8 mouse cellular contexts compared by ENCODE assay signal in genomic region chr14:54843461-54843860, GRCm38 (mm10). TPM values are rescaled to one million over a fixed set of nuclear protein-coding genes. Genes with fewer than 3 reads are reported as not detected.
A peak's percentile ranks its signal among the peaks of the same experiment; 100 is the strongest.
DNase-seq lines count a peak whose midpoint lies in the region; ATAC-seq and TF ChIP-seq lines count a peak whose summit lies in the region.

No protein-coding gene starts in this region.

- WGBS in lung, postnatal 0 days, result under 1% methylated on average over 4 of the region's 4 CpGs

- no peaks in the 10 kb centered on the region for H3K4me1 ChIP-seq in lung, postnatal 0 days (ENCODE audit: insufficient read depth, low read depth, low read length)

- no peak for ATAC-seq in lung, postnatal 0 days
- peak; percentile 27; the same call in 1 of the 2 replicates for ATAC-seq in megakaryocyte, adult 5-6 weeks (ENCODE audit: poor library complexity, severe bottlenecking)

- no peaks in the 10 kb centered on the region for H3K36me3 ChIP-seq in lung, postnatal 0 days (ENCODE audit: insufficient read depth, low read length)

- TF ChIP-seq CTCF in gastrocnemius, adult 2 months (IDR thresholded peaks at IDR 0.05), result peak; percentile 63
- peak; percentile 59 for TF ChIP-seq CTCF in lung, postnatal 0 days (IDR thresholded peaks at IDR 0.05)
- TF ChIP-seq CTCF in brain, embryonic 14.5 days (IDR thresholded peaks at IDR 0.05; ENCODE audit: borderline replicate concordance, extremely low read depth, insufficient read depth, insufficient read length), result no peak

- TF ChIP-seq EP300 in lung, postnatal 0 days (IDR thresholded peaks at IDR 0.05), result no peak

- no peaks in the 10 kb centered on the region for H3K9me3 ChIP-seq in lung, postnatal 0 days (ENCODE audit: low read length)

- peak; percentile 28 for DNase-seq in gastrocnemius, adult 2 months
- DNase-seq in gastrocnemius, postnatal 14 days, result no peak
- peak; percentile 82 for DNase-seq in lung, postnatal 0 days (ENCODE audit: low spot score)
- no peak for DNase-seq in lung, postnatal 4 days
- peak; percentile 81 for DNase-seq in brain, embryonic 14.5 days (ENCODE audit: low read depth)
- no peak for DNase-seq in right cerebral cortex, postnatal 4 days
- DNase-seq in T-cell, adult 2 months (ENCODE audit: low spot score), result no peak

- H3K27me3 ChIP-seq in lung, postnatal 0 days (replicated peaks; ENCODE audit: insufficient read depth, low read length), result no peaks in the 10 kb centered on the region

- H3K4me2 ChIP-seq in lung, postnatal 0 days (replicated peaks; ENCODE audit: low read depth, low read length), result no peak overlapping the region

- H3K4me3 ChIP-seq in gastrocnemius, adult 2 months, result peak overlapping the region; percentile 65
- H3K4me3 ChIP-seq in lung, postnatal 0 days (ENCODE audit: low read depth, low read length), result no peak overlapping the region

- TF ChIP-seq POLR2A in brain, embryonic 14.5 days (IDR thresholded peaks at IDR 0.05; ENCODE audit: borderline replicate concordance, extremely low read depth, insufficient read depth, insufficient read length, poor library complexity, severe bottlenecking), result no peak

- peak overlapping the region; percentile 78 for H3K27ac ChIP-seq in gastrocnemius, adult 2 months
- no peak overlapping the region for H3K27ac ChIP-seq in lung, postnatal 0 days (ENCODE audit: low read length)

- intact Hi-C loops in gastrocnemius, adult 2 months (cut with DNase I), result loop anchor here (2.0 to 5.0 kb wide), 2 partner anchors 171 to 234 kb away; partner anchors contain the start of gene Ngdn
- intact Hi-C loops in gastrocnemius, postnatal 14 days (cut with DNase I; ENCODE audit: low total_unique reads), result loop anchor here (10.0 kb wide), 1 partner anchor 91 kb away; the partner anchor contains the start of genes Cmtm5 and Il25

- H3K9ac ChIP-seq in lung, postnatal 0 days (replicated peaks; ENCODE audit: low read depth), result no peak overlapping the region

RNA-seq across cellular contexts. Expression of gene Homez, which starts 27.3 kb away (rescaled TPM):
- 1 to 10 TPM; 3.0 to 5.2 TPM for total RNA-seq in gastrocnemius, adult 2 months (2021)
- total RNA-seq in gastrocnemius, postnatal 14 days (2021), result 1 to 10 TPM; 6.1 to 8.1 TPM
- 6.2 and 7.5 TPM in 2 replicates for polyA plus RNA-seq in lung, postnatal 0 days (2015; fragmentation: Nextera tagmentation; extraction: Ambion mirVana)
- polyA plus RNA-seq in brain, embryonic 14.5 days (2012; rRNA removed), result 7.4 and 11.4 TPM in 2 replicates
- 6.3 and 6.8 TPM in 2 replicates for total RNA-seq in megakaryocyte, adult 5-6 weeks (2015)
- total RNA-seq in megakaryocyte, adult 5-6 weeks (2017), result 4.6 and 13.3 TPM in 2 replicates

RNA-seq across cellular contexts. Expression of gene Rnf212b, which starts 29.5 kb away (rescaled TPM):
- 1 to 10 TPM; 1.0 to 5.0 TPM for total RNA-seq in gastrocnemius, adult 2 months (2021)
- under 1 TPM in 1 of 2 experiments, not detected in 1; 0.29 TPM for total RNA-seq in gastrocnemius, postnatal 14 days (2021)
- not detected in 2 replicates for polyA plus RNA-seq in lung, postnatal 0 days (2015; fragmentation: Nextera tagmentation; extraction: Ambion mirVana)
- 0.06 TPM in 1 of 2 replicates, not detected in the other for polyA plus RNA-seq in brain, embryonic 14.5 days (2012; rRNA removed)
- total RNA-seq in megakaryocyte, adult 5-6 weeks (2015), result not detected in 2 replicates
- not detected in 2 replicates for total RNA-seq in megakaryocyte, adult 5-6 weeks (2017)

RNA-seq across cellular contexts. Expression of gene Ppp1r3e, which starts 33.9 kb away (rescaled TPM):
- total RNA-seq in gastrocnemius, adult 2 months (2021), result 1 to 10 TPM; 2.6 to 3.5 TPM
- total RNA-seq in gastrocnemius, postnatal 14 days (2021), result 1 to 10 TPM; 2.8 to 6.8 TPM
- polyA plus RNA-seq in lung, postnatal 0 days (2015; fragmentation: Nextera tagmentation; extraction: Ambion mirVana), result 2.5 and 2.7 TPM in 2 replicates
- 13.7 and 21.9 TPM in 2 replicates for polyA plus RNA-seq in brain, embryonic 14.5 days (2012; rRNA removed)
- total RNA-seq in megakaryocyte, adult 5-6 weeks (2015), result 9.8 and 11.9 TPM in 2 replicates
- 0.22 and 1.8 TPM in 2 replicates for total RNA-seq in megakaryocyte, adult 5-6 weeks (2017)

RNA-seq across cellular contexts. Expression of gene Bcl2l2, which starts 39.7 kb away (rescaled TPM):
- total RNA-seq in gastrocnemius, adult 2 months (2021), result 10 to 100 TPM; 23.1 to 26.8 TPM
- total RNA-seq in gastrocnemius, postnatal 14 days (2021), result 10 to 100 TPM; 19.9 to 21.0 TPM
- 5.4 and 6.1 TPM in 2 replicates for polyA plus RNA-seq in lung, postnatal 0 days (2015; fragmentation: Nextera tagmentation; extraction: Ambion mirVana)
- polyA plus RNA-seq in brain, embryonic 14.5 days (2012; rRNA removed), result 39.5 and 47.2 TPM in 2 replicates
- 2.1 and 3.0 TPM in 2 replicates for total RNA-seq in megakaryocyte, adult 5-6 weeks (2015)
- 4.4 and 6.2 TPM in 2 replicates for total RNA-seq in megakaryocyte, adult 5-6 weeks (2017)

RNA-seq across cellular contexts. Expression of gene Gm20521, which starts 39.8 kb away (rescaled TPM):
- total RNA-seq in gastrocnemius, adult 2 months (2021), result 1 to 10 TPM in 1 of 2 experiments, under 1 TPM in 1; 0.56 to 4.4 TPM
- 1 to 10 TPM; 3.1 to 3.6 TPM for total RNA-seq in gastrocnemius, postnatal 14 days (2021)
- 0.31 and 0.98 TPM in 2 replicates for polyA plus RNA-seq in lung, postnatal 0 days (2015; fragmentation: Nextera tagmentation; extraction: Ambion mirVana)
- polyA plus RNA-seq in brain, embryonic 14.5 days (2012; rRNA removed), result 0.12 and 1.3 TPM in 2 replicates
- total RNA-seq in megakaryocyte, adult 5-6 weeks (2015), result not detected in 2 replicates
- not detected in 2 replicates for total RNA-seq in megakaryocyte, adult 5-6 weeks (2017)

Comparison
In these comparisons a context has a peak if more than half of its experiments do, and no peak if none do; other contexts are left out.
1. DNase-seq: peak in gastrocnemius, adult 2 months (single experiment), lung, postnatal 0 days (single experiment) and brain, embryonic 14.5 days (single experiment); none in gastrocnemius, postnatal 14 days (single experiment), lung, postnatal 4 days (0 of 2), right cerebral cortex, postnatal 4 days (single experiment) and T-cell, adult 2 months (single experiment).